Mouse (Mus musculus): ENCODE data around the gene Bcs1l. TPM values are rescaled to one million over a fixed set of nuclear protein-coding genes. Genes with fewer than 3 reads are reported as not detected.

Bcs1l gene
- total and polyA plus RNA-seq, 3 experiments, result 27.7 to 35.0 TPM; not detected in 1

- Histone ChIP-seq H3K27me3 (ENCODE audit: control insufficient read depth in 1 of 2, insufficient read depth in 2 of 2, low read length in 2 of 2) (no peaks in the 10 kb centered on the region), H3K36me3 (ENCODE audit: control insufficient read depth in 1 of 2, insufficient read depth in 2 of 2, low read length in 2 of 2) (peaks cover 0 to 11% of the 10 kb centered on the region in 2 experiments; a peak in 2 of 4 replicates), H3K27ac (ENCODE audit: control insufficient read depth, low read depth, low read length) (no peak overlapping the region), H3K79me2 (ENCODE audit: control insufficient read depth, insufficient read depth, low read length, poor library complexity) (no peaks in the 10 kb centered on the region), H3K4me1 (ENCODE audit: control insufficient read depth in 1 of 2, insufficient read depth in 2 of 2, low read length in 2 of 2) (no peaks in the 10 kb centered on the region), H3K9ac (ENCODE audit: control insufficient read depth, low read depth, low read length, poor library complexity, severe bottlenecking) (no peak overlapping the region), H3K4me3 (ENCODE audit: control insufficient read depth in 1 of 2, insufficient read depth in 1 of 2, low read depth in 2 of 2, low read length in 2 of 2) (no peak overlapping the region), H3K9me3 (replicated peaks; ENCODE audit: insufficient read depth, low read length) (no peaks in the 10 kb centered on the region)
- TF ChIP-seq TCF12 (IDR thresholded peaks at IDR 0.05; ENCODE audit: low read depth, low read length) (no peak), TBP (IDR thresholded peaks at IDR 0.05; ENCODE audit: low read depth, low read length) (no peak), RAD21 (IDR thresholded peaks at IDR 0.05; ENCODE audit: low read depth, low read length) (no peak), ELF1 (IDR thresholded peaks at IDR 0.05; ENCODE audit: low read depth, low read length) (no peak), KAT2A (conservative IDR thresholded peaks at IDR 0.05; ENCODE audit: low read depth, low read length) (no peak), ZC3H11A (IDR thresholded peaks at IDR 0.05; ENCODE audit: low read depth, low read length) (no peak), GATA1 (IDR thresholded peaks at IDR 0.05; ENCODE audit: low read depth, low read length) (no peak), MXI1 (IDR thresholded peaks at IDR 0.05; ENCODE audit: low read depth, low read length) (no peak), JUND (IDR thresholded peaks at IDR 0.05; ENCODE audit: low read depth, low read length) (no peak), BHLHE40 (IDR thresholded peaks at IDR 0.05; ENCODE audit: borderline replicate concordance, low read depth, low read length) (no peak), E2F4 (IDR thresholded peaks at IDR 0.05; ENCODE audit: borderline replicate concordance, low read depth, low read length) (no peak), ZMIZ1 (IDR thresholded peaks at IDR 0.05; ENCODE audit: low read depth, low read length) (no peak), CHD2 (IDR thresholded peaks at IDR 0.05; ENCODE audit: low read length) (no peak), POLR2AphosphoS5 (IDR thresholded peaks at IDR 0.05; ENCODE audit: borderline replicate concordance, low read depth, low read length) (no peak), MYC (IDR thresholded peaks at IDR 0.05; ENCODE audit: low read depth, low read length) (no peak), NELFE (IDR thresholded peaks at IDR 0.05; ENCODE audit: low read depth, low read length) (no peak), MAZ (IDR thresholded peaks at IDR 0.05; ENCODE audit: low read depth, low read length) (no peak)
- no peak for DNase-seq (ENCODE audit: low read depth, low spot score)
Observed at GRCm38 (mm10) chr1:74565834-74566233, 22.3 kb upstream of the Bcs1l start.

- no peak overlapping the region for H3K9ac ChIP-seq (ENCODE audit: control insufficient read depth, low read depth, low read length, poor library complexity, severe bottlenecking)
- no peaks in the 10 kb centered on the region for H3K27me3 ChIP-seq (ENCODE audit: control insufficient read depth in 1 of 2, insufficient read depth in 2 of 2, low read length in 2 of 2)
- no peak overlapping the region for H3K4me3 ChIP-seq (ENCODE audit: control insufficient read depth in 1 of 2, insufficient read depth in 1 of 2, low read depth in 2 of 2, low read length in 2 of 2)
- TF ChIP-seq CTCF (IDR thresholded peaks at IDR 0.05 in 2 of 3, conservative IDR thresholded peaks at IDR 0.05 in 1 of 3; ENCODE audit: control insufficient read depth in 1 of 3, insufficient read depth in 1 of 3, low read depth in 2 of 3, low read length in 3 of 3, poor library complexity in 1 of 3, severe bottlenecking in 1 of 3), result 0 out of 6 replicates have a peak, but pooled peaks of 1 of the 3 experiments have one; percentile 13
- TF ChIP-seq TCF12 (IDR thresholded peaks at IDR 0.05; ENCODE audit: low read depth, low read length), result no peak
- TF ChIP-seq MAX (IDR thresholded peaks at IDR 0.05; ENCODE audit: low read length), result no peak
- no peak for TF ChIP-seq POLR2A (IDR thresholded peaks at IDR 0.05; ENCODE audit: control insufficient read depth in 1 of 2, insufficient read depth in 1 of 2, low read depth in 1 of 2, low read length in 2 of 2, poor library complexity in 1 of 2)
- no peak overlapping the region for H3K27ac ChIP-seq (ENCODE audit: control insufficient read depth, low read depth, low read length)
- 0 out of 2 replicates have a peak, but pooled peaks cover 2% of the 10 kb centered on the region for H3K79me2 ChIP-seq (ENCODE audit: control insufficient read depth, insufficient read depth, low read length, poor library complexity)
- no peak for DNase-seq (ENCODE audit: low read depth, low spot score)
- no peaks in the 10 kb centered on the region for H3K4me1 ChIP-seq (ENCODE audit: control insufficient read depth in 1 of 2, insufficient read depth in 2 of 2, low read length in 2 of 2)
- peaks cover 0 to 38% of the 10 kb centered on the region in 2 experiments; a peak in 2 of 4 replicates for H3K36me3 ChIP-seq (ENCODE audit: control insufficient read depth in 1 of 2, insufficient read depth in 2 of 2, low read length in 2 of 2)
- no peaks in the 10 kb centered on the region for H3K9me3 ChIP-seq (replicated peaks; ENCODE audit: insufficient read depth, low read length)
Observed at GRCm38 (mm10) chr1:74569739-74570719, 18.1 kb upstream of the Bcs1l start.

Data from MEL (cell line).